Mouse (Mus musculus): ENCODE measurements at regions not wholly inside any gene's neighbourhood (a gene's known extent, or its start where the extent isn't known, plus 50 kb on each side); places are given as distances from the start of the nearest gene placed in this dataset.

- no peak overlapping the region for H3K9ac ChIP-seq
- H3K36me3 ChIP-seq: no peaks in the 10 kb centered on the region
- H3K27me3 ChIP-seq: no peaks in the 10 kb centered on the region
- ATAC-seq (ENCODE audit: insufficient number of reproducible peaks, low FRiP score, low TSS enrichment, low read depth): no peak
- no peaks in the 10 kb centered on the region for H3K9me3 ChIP-seq
- 69% methylated on average over 8 of the region's 8 CpGs for WGBS
- peaks cover 19% of the 10 kb centered on the region for H3K4me1 ChIP-seq
- no peak overlapping the region for H3K4me2 ChIP-seq
- H3K4me3 ChIP-seq: no peak overlapping the region
- H3K27ac ChIP-seq: no peak overlapping the region
These were observed 149.1 kb upstream of the Ccn2 start for GRCm38 (mm10) chr10:24446168-24446567.

- Histone ChIP-seq H3K4me1 (peaks cover 19% of the 10 kb centered on the region), H3K4me3 (no peak overlapping the region), H3K9me3 (no peaks in the 10 kb centered on the region), H3K9ac (no peak overlapping the region), H3K4me2 (no peak overlapping the region), H3K36me3 (no peaks in the 10 kb centered on the region), H3K27me3 (no peaks in the 10 kb centered on the region), H3K27ac (peak overlapping the region; percentile 62)
- ATAC-seq (ENCODE audit: insufficient number of reproducible peaks, low FRiP score, low TSS enrichment, low read depth): no peak
- 54% methylated on average over 6 of the region's 6 CpGs for WGBS
These were observed 148.1 kb upstream of the Ccn2 start for GRCm38 (mm10) chr10:24447135-24447534.

- ATAC-seq (ENCODE audit: insufficient number of reproducible peaks, low FRiP score, low TSS enrichment, low read depth): peak; percentile 86
- H3K4me2 ChIP-seq: 0 out of 2 replicates have a peak overlapping the region, but pooled peaks have one; percentile 0
These were observed 147.2 kb upstream of the Ccn2 start for GRCm38 (mm10) chr10:24448001-24448561.

GRCm38 (mm10) chr10:24453507-24453906 is 141.7 kb upstream of the Ccn2 start:
- H3K4me2 ChIP-seq: no peak overlapping the region
- H3K27ac ChIP-seq: no peak overlapping the region
- H3K9me3 ChIP-seq: no peaks in the 10 kb centered on the region
- no peak overlapping the region for H3K9ac ChIP-seq
- ATAC-seq (ENCODE audit: insufficient number of reproducible peaks, low FRiP score, low TSS enrichment, low read depth): no peak
- no peaks in the 10 kb centered on the region for H3K27me3 ChIP-seq
- no peak overlapping the region for H3K4me3 ChIP-seq
- WGBS: 86% methylated on average over 4 of the region's 4 CpGs
- H3K4me1 ChIP-seq: peaks cover 2% of the 10 kb centered on the region; the same call in 1 of the 2 replicates
- no peaks in the 10 kb centered on the region for H3K36me3 ChIP-seq

More at GRCm38 (mm10) chr10:24448001-24448561, 147.2 kb upstream of the Ccn2 start:
- no peaks in the 10 kb centered on the region for H3K36me3 ChIP-seq
- no peaks in the 10 kb centered on the region for H3K9me3 ChIP-seq
- H3K27me3 ChIP-seq: no peaks in the 10 kb centered on the region
- 31% methylated on average over 9 of the region's 9 CpGs for WGBS
- no peak overlapping the region for H3K9ac ChIP-seq
- H3K4me3 ChIP-seq: no peak overlapping the region
- H3K27ac ChIP-seq: peak overlapping the region; percentile 62
- H3K4me1 ChIP-seq: peaks cover 19% of the 10 kb centered on the region

- ATAC-seq (ENCODE audit: insufficient number of reproducible peaks, low FRiP score, low TSS enrichment, low read depth): no peak
- Histone ChIP-seq H3K9me3 (no peaks in the 10 kb centered on the region), H3K27ac (peak overlapping the region; percentile 44), H3K4me2 (no peak overlapping the region), H3K9ac (no peak overlapping the region), H3K36me3 (no peaks in the 10 kb centered on the region), H3K27me3 (no peaks in the 10 kb centered on the region), H3K4me1 (no peaks in the 10 kb centered on the region), H3K4me3 (no peak overlapping the region)
- WGBS: 67% methylated on average over 2 of the region's 2 CpGs
These were observed 136.6 kb upstream of the Ccn2 start for GRCm38 (mm10) chr10:24458667-24459066.

GRCm38 (mm10) chr10:24463873-24464272 is 131.4 kb upstream of the Ccn2 start:
- Histone ChIP-seq H3K9ac (no peak overlapping the region), H3K4me3 (no peak overlapping the region), H3K27me3 (no peaks in the 10 kb centered on the region), H3K9me3 (no peaks in the 10 kb centered on the region), H3K4me1 (no peaks in the 10 kb centered on the region), H3K27ac (no peak overlapping the region), H3K4me2 (no peak overlapping the region), H3K36me3 (no peaks in the 10 kb centered on the region)
- WGBS: 93% methylated on average over 1 of the region's 1 CpGs
- no peak for ATAC-seq (ENCODE audit: insufficient number of reproducible peaks, low FRiP score, low TSS enrichment, low read depth)

- no peaks in the 10 kb centered on the region for H3K36me3 ChIP-seq
- H3K4me3 ChIP-seq: no peak overlapping the region
- no peak overlapping the region for H3K4me2 ChIP-seq
- no peak overlapping the region for H3K9ac ChIP-seq
- ATAC-seq (ENCODE audit: insufficient number of reproducible peaks, low FRiP score, low TSS enrichment, low read depth): no peak
- no peaks in the 10 kb centered on the region for H3K9me3 ChIP-seq
- WGBS: 67% methylated on average over 3 of the region's 3 CpGs
- no peaks in the 10 kb centered on the region for H3K27me3 ChIP-seq
- H3K4me1 ChIP-seq: no peaks in the 10 kb centered on the region
- no peak overlapping the region for H3K27ac ChIP-seq
These were observed 130.9 kb upstream of the Ccn2 start for GRCm38 (mm10) chr10:24464377-24464776.

- Histone ChIP-seq H3K4me2 (no peak overlapping the region), H3K36me3 (no peaks in the 10 kb centered on the region), H3K4me1 (no peaks in the 10 kb centered on the region), H3K9me3 (no peaks in the 10 kb centered on the region), H3K4me3 (no peak overlapping the region), H3K9ac (no peak overlapping the region), H3K27me3 (no peaks in the 10 kb centered on the region), H3K27ac (no peak overlapping the region)
- WGBS: 89% methylated on average over 1 of the region's 1 CpGs
- no peak for ATAC-seq (ENCODE audit: insufficient number of reproducible peaks, low FRiP score, low TSS enrichment, low read depth)
These were observed 125.5 kb upstream of the Ccn2 start for GRCm38 (mm10) chr10:24469741-24470140.

- Histone ChIP-seq H3K27me3 (no peaks in the 10 kb centered on the region), H3K27ac (no peak overlapping the region), H3K4me1 (no peaks in the 10 kb centered on the region), H3K9me3 (no peaks in the 10 kb centered on the region), H3K36me3 (no peaks in the 10 kb centered on the region), H3K4me2 (no peak overlapping the region), H3K9ac (no peak overlapping the region), H3K4me3 (no peak overlapping the region)
- no peak for ATAC-seq (ENCODE audit: insufficient number of reproducible peaks, low FRiP score, low TSS enrichment, low read depth)
- WGBS: 77% methylated on average over 2 of the region's 2 CpGs
These were observed 123.7 kb upstream of the Ccn2 start for GRCm38 (mm10) chr10:24471521-24471920.

GRCm38 (mm10) chr10:24476288-24476687 is 119.0 kb upstream of the Ccn2 start:
- H3K27me3 ChIP-seq: no peaks in the 10 kb centered on the region
- no peak overlapping the region for H3K27ac ChIP-seq
- no peak overlapping the region for H3K9ac ChIP-seq
- no peaks in the 10 kb centered on the region for H3K9me3 ChIP-seq
- ATAC-seq (ENCODE audit: insufficient number of reproducible peaks, low FRiP score, low TSS enrichment, low read depth): no peak
- H3K4me2 ChIP-seq: no peak overlapping the region
- no peaks in the 10 kb centered on the region for H3K4me1 ChIP-seq
- no peak overlapping the region for H3K4me3 ChIP-seq
- no peaks in the 10 kb centered on the region for H3K36me3 ChIP-seq

GRCm38 (mm10) chr10:24478535-24478934 is 116.7 kb upstream of the Ccn2 start:
- H3K4me2 ChIP-seq: no peak overlapping the region
- 88% methylated on average over 2 of the region's 2 CpGs for WGBS
- ATAC-seq (ENCODE audit: insufficient number of reproducible peaks, low FRiP score, low TSS enrichment, low read depth): no peak

GRCm38 (mm10) chr10:24479148-24479547 is 116.1 kb upstream of the Ccn2 start:
- H3K9ac ChIP-seq: no peak overlapping the region
- H3K4me3 ChIP-seq: no peak overlapping the region
- no peak for ATAC-seq (ENCODE audit: insufficient number of reproducible peaks, low FRiP score, low TSS enrichment, low read depth)
- no peaks in the 10 kb centered on the region for H3K9me3 ChIP-seq
- H3K4me1 ChIP-seq: no peaks in the 10 kb centered on the region
- H3K27me3 ChIP-seq: no peaks in the 10 kb centered on the region
- no peaks in the 10 kb centered on the region for H3K36me3 ChIP-seq
- no peak overlapping the region for H3K27ac ChIP-seq
- no peak overlapping the region for H3K4me2 ChIP-seq
- WGBS: 77% methylated on average over 11 of the region's 11 CpGs

More at GRCm38 (mm10) chr10:24478535-24478934, 116.7 kb upstream of the Ccn2 start:
- Histone ChIP-seq H3K4me1 (no peaks in the 10 kb centered on the region), H3K9ac (no peak overlapping the region), H3K36me3 (no peaks in the 10 kb centered on the region), H3K27ac (no peak overlapping the region), H3K4me3 (no peak overlapping the region), H3K27me3 (no peaks in the 10 kb centered on the region), H3K9me3 (no peaks in the 10 kb centered on the region)
